Comparison of ENCODE assay signal across 8 mouse cellular contexts in the genomic region with DNA sequence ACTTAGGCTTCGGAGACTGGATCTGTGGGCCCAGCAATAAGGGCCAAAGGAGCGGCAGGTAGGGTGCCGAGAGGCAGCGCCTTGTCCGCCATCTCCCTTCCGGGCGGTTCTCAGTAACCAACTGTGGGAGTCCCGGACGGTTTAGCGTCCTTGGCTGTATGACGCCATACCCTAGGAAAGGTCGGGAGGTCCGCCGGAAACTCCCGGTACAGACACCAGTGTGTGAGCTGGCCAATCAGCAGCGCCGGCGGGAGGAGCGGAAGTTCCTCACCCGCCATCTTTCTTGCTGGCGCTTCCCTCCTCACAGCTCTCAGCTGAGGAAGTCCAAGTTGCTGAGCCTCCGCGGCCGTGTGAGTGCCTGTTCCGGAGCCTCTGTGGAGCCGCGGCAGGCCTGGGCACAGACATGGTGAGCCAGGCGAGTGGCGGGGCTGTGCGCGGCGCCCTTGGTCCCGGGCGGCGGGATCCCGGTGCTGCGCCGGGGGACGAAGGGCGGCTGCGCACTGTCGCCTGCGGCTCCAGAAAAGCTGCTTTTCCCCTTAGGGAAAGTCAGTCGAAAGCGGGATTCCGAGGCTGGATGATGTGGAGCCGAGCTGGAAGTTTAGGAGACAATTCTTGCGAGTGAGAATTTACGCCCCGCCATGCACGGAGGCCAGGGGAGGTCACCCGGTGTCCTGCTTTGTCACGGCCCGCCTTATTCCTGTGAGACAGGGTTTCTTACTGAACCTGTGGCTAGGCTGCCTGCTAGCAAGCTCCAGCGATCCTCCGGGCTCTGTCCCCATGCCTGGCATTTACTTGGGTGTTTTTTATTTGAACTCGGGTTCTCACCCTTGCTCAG. TPM values are rescaled to one million over a fixed set of nuclear protein-coding genes. Genes with fewer than 3 reads are reported as not detected.
DNase-seq lines count a peak whose midpoint lies in the region; ATAC-seq lines count a peak whose summit lies in the region.

No protein-coding gene starts in this region.

- no peaks in the 10 kb centered on the region for H3K36me3 ChIP-seq in hindbrain, embryonic 15.5 days

- H3K4me3 ChIP-seq in hindbrain, embryonic 15.5 days, result peak overlapping the region; percentile 79

- DNase-seq in T-cell, adult 2 months (ENCODE audit: low spot score), result peak; percentile 95
- peak; percentile 94 for DNase-seq in cerebellum, postnatal 36 days
- peak; percentile 94 to 97 for DNase-seq in frontal cortex, postnatal 36 days (ENCODE audit: low spot score in 2 of 2)
- DNase-seq in left cerebral cortex, adult 11 months (ENCODE audit: low spot score), result peak; percentile 93
- peak; percentile 95 to 98 for DNase-seq in lung, postnatal 4 days
- DNase-seq in retina, postnatal 7 days (ENCODE audit: low read depth, low spot score), result peak; percentile 90
- DNase-seq in urinary bladder, adult 2 months (ENCODE audit: low spot score), result peak; percentile 89

- ATAC-seq in hindbrain, embryonic 15.5 days (ENCODE audit: low FRiP score, low read depth), result peak; percentile 99

- no peaks in the 10 kb centered on the region for H3K27me3 ChIP-seq in hindbrain, embryonic 15.5 days

- peak overlapping the region; percentile 64 for H3K4me2 ChIP-seq in hindbrain, embryonic 15.5 days

- H3K9ac ChIP-seq in hindbrain, embryonic 15.5 days, result peak overlapping the region; percentile 69

- H3K4me1 ChIP-seq in hindbrain, embryonic 15.5 days (replicated peaks), result peaks cover 14% of the 10 kb centered on the region

- H3K9me3 ChIP-seq in hindbrain, embryonic 15.5 days, result no peaks in the 10 kb centered on the region

- under 1% methylated on average over 57 of the region's 57 CpGs for WGBS in hindbrain, embryonic 15.5 days

- peak overlapping the region; percentile 96 for H3K27ac ChIP-seq in hindbrain, embryonic 15.5 days (replicated peaks)

RNA-seq across cellular contexts. Expression of a gene that starts 14.3 kb away (rescaled TPM):
- 31.5 and 32.9 TPM in 2 replicates for polyA plus RNA-seq in hindbrain, embryonic 15.5 days (2015; fragmentation: Nextera tagmentation; extraction: Ambion mirVana)
- 17.0 and 20.5 TPM in 2 replicates for polyA plus RNA-seq in urinary bladder, adult 2 months (2012; rRNA removed)

RNA-seq across cellular contexts. Expression of a gene that starts 14.4 kb away (rescaled TPM):
- polyA plus RNA-seq in hindbrain, embryonic 15.5 days (2015; fragmentation: Nextera tagmentation; extraction: Ambion mirVana), result 14.2 and 16.7 TPM in 2 replicates
- 2.1 and 2.6 TPM in 2 replicates for polyA plus RNA-seq in urinary bladder, adult 2 months (2012; rRNA removed)

RNA-seq across cellular contexts. Expression of a gene that starts 28.1 kb away (rescaled TPM):
- 18.1 and 19.2 TPM in 2 replicates for polyA plus RNA-seq in hindbrain, embryonic 15.5 days (2015; fragmentation: Nextera tagmentation; extraction: Ambion mirVana)
- polyA plus RNA-seq in urinary bladder, adult 2 months (2012; rRNA removed), result 18.9 and 21.7 TPM in 2 replicates

RNA-seq across cellular contexts. Expression of a gene that starts 41.0 kb away (rescaled TPM):
- polyA plus RNA-seq in hindbrain, embryonic 15.5 days (2015; fragmentation: Nextera tagmentation; extraction: Ambion mirVana), result 6.6 and 8.3 TPM in 2 replicates
- polyA plus RNA-seq in urinary bladder, adult 2 months (2012; rRNA removed), result 2.0 and 2.7 TPM in 2 replicates

Comparison
In these comparisons a context has a peak if more than half of its experiments do, and no peak if none do; other contexts are left out.
1. Peak in every context shown above with its lines: DNase-seq, ATAC-seq, H3K4me3 ChIP-seq and H3K27ac ChIP-seq.